Mouse (Mus musculus) layer of hippocampus, adult 6 months (tissue): ENCODE results near the gene Pyy. TPM values are rescaled to one million over a fixed set of nuclear protein-coding genes. Genes with fewer than 3 reads are reported as not detected.

Experiments
- long read RNA-seq, 2 experiments: library from polyadenylated mRNA; unstranded; transcript quantifications; one replicate each; pipeline ENCODE4 v2.0.0; 2019 to 2020
- polyA plus RNA-seq: library from polyadenylated mRNA; unstranded; fragments of <200 nt; fragmentation: Nextera tagmentation; gene quantifications from 2 replicates; pipeline ENCODE4 v1.2.3, GENCODE M21; 2021

Pyy gene
- polyA plus RNA-seq, result not detected in 2 replicates
- long read RNA-seq, experiment 1, result 0 reads
- long read RNA-seq, experiment 2, result 0 reads

GRCm38 (mm10) chr11:102107732-102108131, at the start of gene Pyy:
Gene Pyy (minus strand): TSS chr11:102107832.

GRCm38 (mm10) chr11:102156039-102156785, 48.6 kb upstream of the Pyy start, which contains the start of gene Tmem101:
Gene Tmem101 (minus strand): TSS chr11:102156404.

GRCm38 (mm10) chr11:102145471-102146001, 37.9 kb upstream of the Pyy start, which contains the start of gene Nags:
Gene Nags (plus strand): TSS chr11:102145513.

GRCm38 (mm10) chr11:102101219-102101618, 6.4 kb downstream of the Pyy start, which contains the start of gene Ppy:
Gene Ppy (minus strand): TSS chr11:102101319.

GRCm38 (mm10) chr11:102087931-102088898, 19.4 kb downstream of the Pyy start, which contains the start of gene Mpp2:
Gene Mpp2 (minus strand): TSS chr11:102088515.

Other genes with a start within 250 kb of the Pyy start
- 0.89 and 1.3 TPM in 2 replicates for gene Meox1, start 213.5 kb downstream of the Pyy start, polyA plus RNA-seq
- gene Sost, start 140.8 kb downstream of the Pyy start, polyA plus RNA-seq, result 0.06 TPM in 1 of 2 replicates, not detected in the other
- not detected in 2 replicates for gene Cfap97d1, start 123.6 kb downstream of the Pyy start, polyA plus RNA-seq
- 144 and 214 TPM in 2 replicates for gene Dusp3, start 120.8 kb downstream of the Pyy start, polyA plus RNA-seq
- 27.7 and 28.5 TPM in 2 replicates for gene Mpp3, start 79.4 kb downstream of the Pyy start, polyA plus RNA-seq
- gene Cd300lg, start 66.3 kb downstream of the Pyy start, polyA plus RNA-seq, result 0.13 and 0.15 TPM in 2 replicates
- gene Mpp2, start 19.3 kb downstream of the Pyy start, polyA plus RNA-seq, result 29.7 and 35.5 TPM in 2 replicates
- gene Ppy, start 6.5 kb downstream of the Pyy start, polyA plus RNA-seq, result not detected in 2 replicates
- gene Nags, start 37.7 kb upstream of the Pyy start, polyA plus RNA-seq, result not detected in 2 replicates
- 47.2 and 48.5 TPM in 2 replicates for gene Tmem101, start 48.6 kb upstream of the Pyy start, polyA plus RNA-seq
- gene Lsm12, start 77.5 kb upstream of the Pyy start, polyA plus RNA-seq, result 107 and 134 TPM in 2 replicates
- gene G6pc3, start 81.8 kb upstream of the Pyy start, polyA plus RNA-seq, result 29.6 and 35.3 TPM in 2 replicates
- 47.2 and 53.7 TPM in 2 replicates for gene Hdac5, start 122.3 kb upstream of the Pyy start, polyA plus RNA-seq
- 0.78 and 0.94 TPM in 2 replicates for gene BC030867, start 141.1 kb upstream of the Pyy start, polyA plus RNA-seq
- 0.85 and 1.0 TPM in 2 replicates for gene Asb16, start 160.9 kb upstream of the Pyy start, polyA plus RNA-seq
- 78.0 and 93.2 TPM in 2 replicates for gene Tmub2, start 177.1 kb upstream of the Pyy start, polyA plus RNA-seq
- gene Atxn7l3, start 188.8 kb upstream of the Pyy start, polyA plus RNA-seq, result 7.8 and 8.8 TPM in 2 replicates
- gene Ubtf, start 211.9 kb upstream of the Pyy start, polyA plus RNA-seq, result 40.1 and 42.9 TPM in 2 replicates